Mouse (Mus musculus) E14TG2a.4 (cell line): ENCODE results near the gene 5330417H12Rik.

ENCODE experiments used
- H3K27me3 ChIP-seq: 2 replicates; pipeline ENCODE4 v1.6.1; 2014; ENCODE audit warnings: low read length, control low read depth; ENCODE audit not compliant: insufficient read depth
- H3K36me3 ChIP-seq: 2 replicates; pipeline ENCODE4 v1.6.1; 2014; ENCODE audit warnings: low read length, control low read depth; ENCODE audit not compliant: insufficient read depth
- H3K4me1 ChIP-seq: replicated peaks from 2 replicates; pipeline ENCODE4 v1.6.1; 2014; ENCODE audit warnings: low read depth, low read length, control low read depth
- H3K4me3 ChIP-seq: replicated peaks from 2 replicates; pipeline ENCODE4 v1.5.1; 2014; ENCODE audit warnings: mild to moderate bottlenecking, low read length
- H3K9me3 ChIP-seq: 2 replicates; pipeline ENCODE4 v1.6.1; 2014; ENCODE audit warnings: low read length, control low read depth
- CTCF ChIP-seq: conservative IDR thresholded peaks from 2 replicates; pipeline ENCODE4 v1.5.1; 2014; ENCODE audit warnings: low read length
- NANOG ChIP-seq: IDR thresholded peaks from 2 replicates; pipeline ENCODE4 v1.6.1; 2014; ENCODE audit warnings: borderline replicate concordance, low read length, mixed read lengths
- POU5F1 ChIP-seq: IDR thresholded peaks from 2 replicates; pipeline ENCODE4 v1.6.1; 2014; ENCODE audit warnings: low read length, borderline replicate concordance

5330417H12Rik gene

GRCm38 (mm10) chr7:107661189-107661842 is 36.4 kb upstream of the 5330417H12Rik start:
- no peak overlapping the region; the same call in 1 of the 2 replicates for H3K4me3 ChIP-seq
- H3K4me1 ChIP-seq = peaks cover 90% of the 10 kb centered on the region
- H3K9me3 ChIP-seq = no peaks in the 10 kb centered on the region
- no peaks in the 10 kb centered on the region for H3K27me3 ChIP-seq
- H3K36me3 ChIP-seq = no peaks in the 10 kb centered on the region
- TF ChIP-seq POU5F1 = no peak
- peak; percentile 76 for TF ChIP-seq CTCF
- peak; percentile 44; the same call in 1 of the 2 replicates for TF ChIP-seq NANOG

GRCm38 (mm10) chr7:107659186-107659918 is 34.4 kb upstream of the 5330417H12Rik start:
- no peak for TF ChIP-seq POU5F1
- TF ChIP-seq CTCF = no peak
- no peak for TF ChIP-seq NANOG
- H3K4me3 ChIP-seq = no peak overlapping the region

GRCm38 (mm10) chr7:107656451-107656850 is 31.5 kb upstream of the 5330417H12Rik start:
- Histone ChIP-seq H3K9me3 (no peaks in the 10 kb centered on the region), H3K36me3 (0 out of 2 replicates have a peak, but pooled peaks cover 5% of the 10 kb centered on the region), H3K4me1 (peaks cover 45% of the 10 kb centered on the region), H3K27me3 (no peaks in the 10 kb centered on the region), H3K4me3 (no peak overlapping the region)
- TF ChIP-seq CTCF (no peak), POU5F1 (no peak), NANOG (no peak)

More at GRCm38 (mm10) chr7:107659186-107659918, 34.4 kb upstream of the 5330417H12Rik start:
- no peaks in the 10 kb centered on the region for H3K36me3 ChIP-seq
- peaks cover 74% of the 10 kb centered on the region for H3K4me1 ChIP-seq
- no peaks in the 10 kb centered on the region for H3K9me3 ChIP-seq
- no peaks in the 10 kb centered on the region for H3K27me3 ChIP-seq

GRCm38 (mm10) chr7:107651821-107652220 is 26.9 kb upstream of the 5330417H12Rik start:
- no peaks in the 10 kb centered on the region for H3K9me3 ChIP-seq
- H3K4me1 ChIP-seq = peaks cover 8% of the 10 kb centered on the region
- H3K27me3 ChIP-seq = no peaks in the 10 kb centered on the region
- H3K36me3 ChIP-seq = 0 out of 2 replicates have a peak, but pooled peaks cover 5% of the 10 kb centered on the region
- TF ChIP-seq CTCF = no peak
- no peak for TF ChIP-seq NANOG
- no peak overlapping the region for H3K4me3 ChIP-seq

- TF ChIP-seq NANOG = no peak
- no peak for TF ChIP-seq POU5F1
- TF ChIP-seq CTCF = no peak
- Histone ChIP-seq H3K4me3 (no peak overlapping the region), H3K36me3 (0 out of 2 replicates have a peak, but pooled peaks cover 5% of the 10 kb centered on the region), H3K27me3 (no peaks in the 10 kb centered on the region), H3K9me3 (peaks cover under 1% of the 10 kb centered on the region; the same call in 1 of the 2 replicates), H3K4me1 (no peaks in the 10 kb centered on the region)
These were observed 25.0 kb upstream of the 5330417H12Rik start for GRCm38 (mm10) chr7:107649990-107650389.

- peaks cover 5% of the 10 kb centered on the region; the same call in 1 of the 2 replicates for H3K9me3 ChIP-seq
- H3K4me3 ChIP-seq = no peak overlapping the region
- no peak for TF ChIP-seq CTCF
- TF ChIP-seq POU5F1 = no peak
- no peak for TF ChIP-seq NANOG
- H3K36me3 ChIP-seq = 0 out of 2 replicates have a peak, but pooled peaks cover 5% of the 10 kb centered on the region
- H3K27me3 ChIP-seq = no peaks in the 10 kb centered on the region
- H3K4me1 ChIP-seq = no peaks in the 10 kb centered on the region
These were observed 24.2 kb upstream of the 5330417H12Rik start for GRCm38 (mm10) chr7:107648937-107649688.

- Histone ChIP-seq H3K4me3 (no peak overlapping the region), H3K9me3 (peaks cover 5% of the 10 kb centered on the region; the same call in 1 of the 2 replicates), H3K4me1 (no peaks in the 10 kb centered on the region), H3K27me3 (no peaks in the 10 kb centered on the region), H3K36me3 (no peaks in the 10 kb centered on the region)
- peak; percentile 64 for TF ChIP-seq CTCF
- TF ChIP-seq POU5F1 = no peak
- TF ChIP-seq NANOG = no peak
These were observed 20.0 kb upstream of the 5330417H12Rik start for GRCm38 (mm10) chr7:107644987-107645386.
